Mouse (Mus musculus): Measurements from ENCODE around the gene Fyn.

Gene Fyn

GRCm38 (mm10) chr10:39517375-39517774, 148.7 kb downstream of the Fyn start:
- DNase-seq = no peak

- DNase-seq = no peak
Measured at GRCm38 (mm10) chr10:39518232-39518631, 149.6 kb downstream of the Fyn start.

- DNase-seq = no peak
Measured at GRCm38 (mm10) chr10:39518859-39519258, 150.2 kb downstream of the Fyn start.

DNA sequence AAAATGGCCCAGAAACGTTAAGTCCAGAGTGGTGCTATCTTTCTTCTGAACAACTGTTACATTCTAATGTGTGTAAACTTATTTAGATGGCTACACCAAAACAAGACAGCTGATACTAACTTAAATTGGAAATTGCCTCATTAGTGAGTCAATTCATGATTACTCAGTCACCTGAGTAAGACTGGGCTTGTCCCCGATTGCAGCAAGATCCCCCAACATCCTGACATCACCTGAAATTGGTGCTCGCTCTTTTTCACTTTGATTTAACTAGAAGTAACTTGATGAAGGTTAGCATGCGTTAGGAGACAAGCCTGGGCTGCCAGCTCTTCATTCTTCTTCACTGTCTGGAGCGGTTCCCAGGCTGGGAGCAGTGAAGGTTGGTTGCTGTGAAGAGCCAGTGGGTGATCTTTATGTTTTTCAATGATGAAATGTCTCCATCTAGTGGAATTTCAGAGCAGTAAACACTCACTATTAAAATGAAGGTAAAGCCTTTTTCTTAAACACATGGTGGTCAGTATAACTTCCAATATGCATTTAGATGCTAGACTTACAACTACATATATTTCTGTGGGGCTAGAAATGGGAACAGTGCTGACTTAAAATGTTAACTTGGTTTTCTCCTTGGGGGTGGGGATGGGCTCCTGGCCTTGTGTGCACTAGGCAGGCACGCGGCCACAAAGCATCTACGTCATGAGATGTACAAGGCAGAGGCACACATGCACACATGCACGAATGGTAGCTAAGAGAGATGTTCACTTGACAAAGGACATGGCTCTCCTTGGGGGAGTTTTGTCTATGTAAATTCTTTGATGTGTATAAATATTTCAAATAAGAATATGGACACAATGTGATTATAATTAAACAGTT, 151.7 kb downstream of the Fyn start:
- peak; percentile 86 for DNase-seq

- DNase-seq = peak; percentile 20
Measured at GRCm38 (mm10) chr10:39521327-39521726, 152.7 kb downstream of the Fyn start.

GRCm38 (mm10) chr10:39521861-39522391, 153.3 kb downstream of the Fyn start:
- DNase-seq = no peak

GRCm38 (mm10) chr10:39522857-39523614, 154.4 kb downstream of the Fyn start:
- no peak for DNase-seq

DNA sequence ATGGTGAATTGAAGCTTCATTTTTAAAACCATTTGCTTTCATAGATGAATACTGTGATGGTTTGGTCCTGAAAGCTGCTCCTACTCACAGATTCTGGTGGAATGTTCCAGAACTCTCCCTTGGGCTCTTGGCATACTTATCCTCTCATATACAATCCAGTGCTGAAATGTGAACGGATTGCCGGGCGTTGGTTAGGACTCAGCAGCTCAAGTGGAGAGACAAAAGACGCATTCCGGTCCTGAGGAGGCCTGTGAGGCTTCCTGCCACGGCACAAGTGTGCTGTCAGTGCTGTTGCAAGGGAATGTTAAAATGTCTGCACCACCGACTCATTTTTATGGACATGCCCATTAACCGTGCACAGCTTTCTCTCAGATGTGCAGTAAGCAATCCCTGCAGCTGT, 155.7 kb downstream of the Fyn start:
- no peak for DNase-seq

GRCm38 (mm10) chr10:39525431-39525830, 156.8 kb downstream of the Fyn start:
- no peak for DNase-seq

DNA sequence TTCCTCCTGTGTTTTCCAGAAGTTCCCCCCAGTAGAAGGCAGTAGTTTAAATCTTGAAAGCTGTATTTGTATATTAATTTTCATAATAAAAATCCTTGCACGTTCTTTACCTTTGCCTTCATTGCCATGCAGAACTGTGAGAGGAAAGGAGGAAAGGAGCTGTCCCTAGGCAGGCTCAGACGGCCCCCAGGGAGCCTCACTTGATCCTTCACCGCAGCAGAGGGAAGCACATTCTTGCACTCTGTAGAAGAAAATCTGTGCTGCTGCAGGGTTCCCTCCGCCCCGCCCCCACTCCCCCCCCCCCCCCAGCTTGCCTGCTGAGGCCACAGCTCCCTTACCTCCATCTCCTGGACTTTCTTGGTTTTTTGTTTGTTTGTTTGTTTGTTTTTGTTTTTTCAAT, 158.5 kb downstream of the Fyn start:
- DNase-seq = no peak

GRCm38 (mm10) chr10:39529179-39529578, 160.5 kb downstream of the Fyn start:
- no peak for DNase-seq

- no peak for DNase-seq
Measured at GRCm38 (mm10) chr10:39532008-39532740, 163.5 kb downstream of the Fyn start.

- no peak for DNase-seq
Measured at GRCm38 (mm10) chr10:39532823-39533222, 164.2 kb downstream of the Fyn start.

DNA sequence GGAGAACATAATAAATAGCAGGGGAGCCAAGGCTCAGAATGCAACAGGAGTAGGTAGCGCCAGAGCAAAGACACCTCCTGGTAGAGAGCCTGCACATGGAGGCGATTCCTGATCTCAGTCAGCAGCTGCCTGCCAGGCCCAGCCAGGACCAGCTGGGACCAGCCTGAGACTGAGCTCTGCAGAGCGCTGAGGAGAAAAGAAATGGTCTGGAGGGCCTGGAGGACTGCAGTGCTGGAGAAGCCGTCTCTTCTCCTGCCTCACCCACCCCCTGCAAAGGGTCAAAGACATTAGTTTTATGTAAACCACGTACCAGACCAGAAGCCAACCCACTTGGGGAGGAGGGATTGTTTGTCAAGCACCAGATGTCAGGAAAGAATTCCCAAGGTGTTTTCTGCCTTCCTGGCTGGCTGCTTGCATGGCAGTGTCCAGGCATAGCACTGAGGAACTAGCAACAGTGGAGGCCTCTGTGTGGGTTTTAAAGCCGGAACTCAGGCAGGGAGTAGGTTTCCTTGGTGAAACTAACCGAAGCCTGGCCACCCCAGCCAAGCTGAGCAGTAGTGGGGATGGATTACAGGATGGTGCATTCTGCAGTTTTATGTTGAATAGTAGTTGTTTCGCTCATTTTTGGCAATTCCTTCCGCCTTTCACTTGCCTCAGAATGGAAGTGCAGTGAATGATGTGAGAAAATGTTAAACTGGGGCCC, 165.8 kb downstream of the Fyn start:
- no peak for DNase-seq

DNA sequence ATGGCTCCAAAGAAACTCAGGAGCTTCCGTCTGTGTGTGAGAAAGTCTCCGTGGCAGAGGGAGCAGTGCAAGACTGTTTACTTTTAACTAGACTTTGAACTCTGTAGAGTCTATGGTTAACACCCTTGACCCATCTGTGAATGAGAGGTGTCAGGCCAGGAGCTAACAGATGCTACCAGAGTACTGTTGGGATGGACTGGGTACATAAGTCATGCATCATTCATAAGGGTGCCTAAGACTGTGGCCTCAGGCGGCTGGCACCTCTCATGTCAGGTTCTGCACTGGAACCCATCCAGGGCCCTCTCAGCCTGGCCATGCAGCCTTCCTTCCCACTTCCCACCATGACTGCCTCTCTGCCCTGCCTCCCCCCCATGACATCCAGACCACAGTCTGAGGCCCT, 166.7 kb downstream of the Fyn start:
- DNase-seq = no peak

GRCm38 (mm10) chr10:39536258-39536657, 167.6 kb downstream of the Fyn start:
- peak; percentile 67 for DNase-seq

DNA sequence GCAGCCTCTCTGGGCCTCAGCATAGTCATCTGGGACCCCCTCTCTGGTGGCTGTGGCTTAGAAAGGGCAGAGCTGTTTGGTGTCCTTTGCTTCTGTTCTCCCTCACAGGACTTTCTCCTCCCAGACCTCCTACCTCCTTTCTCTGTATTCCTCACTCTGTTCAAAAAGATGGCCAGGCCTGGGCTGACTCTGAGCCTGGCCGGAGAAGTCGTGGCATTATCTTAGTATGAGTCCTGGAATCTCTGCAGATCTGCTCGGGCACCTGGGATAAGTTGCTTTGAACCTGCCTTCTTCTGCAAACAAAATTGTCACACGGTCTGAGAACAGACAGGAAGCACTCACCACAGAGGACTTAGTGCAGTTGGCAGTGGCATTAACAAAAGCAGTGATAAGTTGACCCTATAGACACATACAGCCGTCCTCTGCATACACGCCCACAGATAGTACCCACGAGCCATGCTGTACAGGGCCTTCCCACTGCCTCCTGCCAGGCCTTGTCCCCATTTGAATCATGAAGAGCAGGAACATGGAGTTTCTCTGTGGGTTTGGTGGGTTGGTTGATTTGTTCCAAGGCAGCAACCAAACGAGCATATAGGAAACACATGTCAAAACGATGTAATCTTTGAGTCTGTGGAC, 171.5 kb downstream of the Fyn start:
- no peak for DNase-seq

GRCm38 (mm10) chr10:39540995-39541394, 172.3 kb downstream of the Fyn start:
- DNase-seq = peak; percentile 43

- no peak for DNase-seq
Measured at GRCm38 (mm10) chr10:39541451-39541874, 172.8 kb downstream of the Fyn start.

GRCm38 (mm10) chr10:39541951-39542521, 173.4 kb downstream of the Fyn start:
- peak; percentile 60 for DNase-seq

- no peak for DNase-seq
Measured at GRCm38 (mm10) chr10:39542535-39543257, 174.0 kb downstream of the Fyn start.
